Mouse (Mus musculus) kidney, adult 8-10 months (tissue): Measurements from ENCODE around the gene Hs3st5.
"Not testable (repeated sequence)": the region's sequence is repeated elsewhere in the genome, so short reads cannot be mapped to it uniquely, and the experiment has no call there.

ENCODE experiments used
- DNase-seq, 2 experiments: peaks; one replicate each; pipeline ENCODE4 v3.0.0; 2022

Gene Hs3st5

GRCm38 (mm10) chr10:36506727-36507555, at the start of gene Hs3st5:
Gene Hs3st5, plus strand, starts transcription at chr10:36506814.
- DNase-seq: peak in 1 of 2 experiments; percentile 1

DNA sequence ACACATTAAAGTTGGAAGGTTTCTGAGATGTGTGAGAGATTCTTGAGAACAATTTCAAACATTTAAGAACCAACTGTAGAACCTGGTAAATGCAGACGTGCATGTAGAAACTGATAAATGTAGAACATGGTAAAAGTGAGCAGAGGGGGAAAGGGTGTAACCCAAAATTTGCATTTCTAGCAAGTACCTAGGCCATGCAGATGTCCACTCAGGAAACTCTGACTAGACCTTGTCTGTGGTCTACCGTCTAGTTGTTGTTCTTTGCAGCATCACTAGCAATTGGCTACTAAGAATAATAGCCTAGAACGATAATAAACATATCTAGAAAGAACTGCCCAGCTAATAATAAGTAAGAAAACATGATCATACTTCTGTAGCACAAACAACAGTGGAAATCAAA, 38.0 kb upstream of the Hs3st5 start:
- no peak for DNase-seq

GRCm38 (mm10) chr10:36471135-36471534, 35.5 kb upstream of the Hs3st5 start:
- no peak for DNase-seq

GRCm38 (mm10) chr10:36474834-36475233, 31.8 kb upstream of the Hs3st5 start:
- DNase-seq: no peak

- DNase-seq: no peak
Measured at GRCm38 (mm10) chr10:36477543-36477942, 29.1 kb upstream of the Hs3st5 start.

DNA sequence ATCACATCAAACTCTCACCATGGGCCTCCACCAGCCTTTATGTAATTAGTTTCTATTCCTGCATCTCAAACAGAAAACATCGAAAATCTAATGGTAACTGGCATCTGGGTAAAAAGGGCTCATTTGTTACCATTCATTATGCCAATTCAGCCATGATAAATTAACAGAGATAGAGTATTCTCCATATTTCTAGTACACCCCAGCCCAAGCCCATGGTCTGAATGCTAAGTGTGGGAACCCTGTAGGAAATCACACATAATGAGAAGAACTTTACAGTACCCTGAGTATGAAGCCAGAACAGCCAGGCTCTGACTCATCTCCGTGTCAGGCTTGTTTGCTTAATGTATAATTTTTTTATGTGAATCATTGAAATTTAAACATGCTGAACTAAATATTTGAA, 23.3 kb upstream of the Hs3st5 start:
- no peak for DNase-seq

DNA sequence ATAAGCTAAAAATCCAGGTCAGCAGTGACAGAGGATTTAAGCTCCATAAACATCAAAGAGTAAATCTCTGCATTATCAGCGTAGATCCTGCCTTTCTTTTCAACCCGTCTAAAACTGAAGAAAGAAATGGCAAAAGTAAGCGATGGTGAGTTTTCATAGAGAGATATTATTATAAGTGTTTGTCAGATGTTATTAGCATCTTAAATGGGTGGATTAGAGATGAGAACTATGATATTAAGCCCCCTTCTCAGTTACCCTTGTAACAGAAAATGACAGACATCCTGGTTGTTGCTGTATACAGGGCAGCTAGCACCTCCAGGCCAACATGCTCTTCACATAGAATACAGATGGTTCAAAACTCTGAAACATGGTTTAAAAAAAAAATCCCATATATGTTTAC, 22.6 kb upstream of the Hs3st5 start:
- no peak for DNase-seq

DNA sequence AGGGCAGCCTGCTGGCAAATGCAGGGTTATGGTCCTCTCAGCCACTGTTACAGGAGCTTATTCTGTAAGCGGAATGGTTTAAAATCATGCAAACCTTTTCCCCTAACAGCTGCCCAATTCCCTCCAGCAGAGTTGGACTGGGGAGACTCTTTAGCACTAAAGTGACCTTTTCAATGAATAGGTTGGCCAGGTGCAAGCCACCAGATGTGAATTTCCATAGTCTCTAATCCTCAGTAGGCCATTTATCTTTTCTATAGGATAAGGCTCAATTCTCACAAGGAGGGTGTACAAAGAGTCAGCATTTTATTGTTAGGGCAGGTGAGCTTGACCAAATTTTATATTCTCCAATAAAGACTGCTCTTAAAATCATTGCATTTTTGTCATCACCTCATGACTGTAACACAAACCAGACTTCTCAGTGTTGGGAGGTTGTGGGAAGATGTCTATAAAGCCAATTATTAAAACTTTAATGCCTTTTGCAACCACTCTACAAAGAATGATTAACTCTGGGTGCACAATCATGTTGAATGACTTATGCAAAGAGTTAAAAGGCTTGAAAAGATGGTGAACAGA, 21.8 kb upstream of the Hs3st5 start:
- no peak for DNase-seq

DNA sequence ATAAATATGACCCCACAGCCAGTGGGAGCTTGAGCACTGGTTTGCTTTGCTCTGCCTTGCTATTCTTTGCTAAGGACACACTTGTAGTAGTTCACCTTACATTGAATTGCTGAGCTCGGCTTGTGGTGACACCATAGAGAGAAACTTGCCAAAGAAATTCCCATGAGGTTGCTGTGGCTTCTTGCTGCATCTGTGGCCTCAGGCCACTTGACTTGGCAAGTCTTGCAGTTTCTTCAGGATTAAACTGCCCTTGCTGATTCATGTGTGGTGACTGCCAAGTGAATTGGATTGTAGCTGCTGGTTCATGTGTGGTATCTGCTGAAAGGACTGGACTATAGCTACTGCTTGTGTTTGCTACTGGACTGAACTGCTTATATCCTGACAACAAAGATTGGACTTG, 13.0 kb upstream of the Hs3st5 start:
- DNase-seq: no peak

DNA sequence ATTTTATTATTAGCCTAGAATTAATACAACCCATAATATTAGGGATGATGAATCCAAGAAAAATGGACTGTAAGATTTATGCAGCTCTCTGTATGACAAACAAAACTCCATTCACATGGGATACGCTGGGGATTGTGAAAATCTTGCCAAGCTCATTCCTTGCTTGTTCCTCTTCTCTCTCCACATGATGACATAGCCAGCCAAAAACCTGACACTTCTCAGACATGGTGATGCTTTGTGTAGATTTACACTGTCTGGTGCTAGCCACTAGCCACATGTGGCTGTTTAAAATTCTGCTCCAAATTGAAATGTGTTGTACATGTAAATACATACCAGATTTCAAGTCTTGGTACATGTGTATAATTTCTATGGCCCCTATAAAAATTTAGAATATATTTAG, 6.9 kb upstream of the Hs3st5 start:
- no peak for DNase-seq

DNA sequence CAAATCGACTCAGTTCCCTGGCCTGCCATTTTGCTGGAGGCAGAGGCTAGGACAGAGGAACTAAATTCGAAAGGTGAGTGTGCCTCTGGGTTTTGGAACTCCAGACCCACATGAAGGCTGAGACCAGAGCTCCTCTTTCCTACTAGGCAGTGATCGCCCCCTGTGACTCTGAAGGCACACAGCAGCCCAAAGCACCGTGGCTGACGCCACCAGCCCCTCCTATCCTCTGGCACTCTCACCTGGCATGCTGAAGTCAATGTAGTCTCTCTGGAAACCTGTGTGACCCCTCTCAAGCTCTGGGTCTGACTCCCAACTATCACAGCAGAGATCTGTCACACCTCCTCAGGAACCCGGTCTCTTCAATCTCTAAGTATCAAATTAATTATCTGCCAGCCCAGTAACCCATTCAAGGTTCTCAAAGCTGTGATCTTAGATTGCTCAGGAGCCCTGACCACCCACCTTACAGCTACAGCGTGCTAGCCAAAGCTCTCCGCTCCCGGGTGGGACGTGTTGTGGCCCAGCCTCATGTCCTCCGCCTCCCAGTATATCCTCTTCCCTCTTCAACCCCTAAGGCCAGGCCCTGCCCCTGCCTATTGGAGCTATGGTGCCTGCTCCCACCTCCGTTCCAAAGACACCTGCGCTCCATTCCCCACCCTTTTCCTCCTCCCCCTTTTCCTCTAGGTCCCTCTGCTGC, 434 bp upstream of the Hs3st5 start:
- no peak for DNase-seq

GRCm38 (mm10) chr10:36507556-36507870, 899 bp downstream of the Hs3st5 start:
- no peak for DNase-seq

DNA sequence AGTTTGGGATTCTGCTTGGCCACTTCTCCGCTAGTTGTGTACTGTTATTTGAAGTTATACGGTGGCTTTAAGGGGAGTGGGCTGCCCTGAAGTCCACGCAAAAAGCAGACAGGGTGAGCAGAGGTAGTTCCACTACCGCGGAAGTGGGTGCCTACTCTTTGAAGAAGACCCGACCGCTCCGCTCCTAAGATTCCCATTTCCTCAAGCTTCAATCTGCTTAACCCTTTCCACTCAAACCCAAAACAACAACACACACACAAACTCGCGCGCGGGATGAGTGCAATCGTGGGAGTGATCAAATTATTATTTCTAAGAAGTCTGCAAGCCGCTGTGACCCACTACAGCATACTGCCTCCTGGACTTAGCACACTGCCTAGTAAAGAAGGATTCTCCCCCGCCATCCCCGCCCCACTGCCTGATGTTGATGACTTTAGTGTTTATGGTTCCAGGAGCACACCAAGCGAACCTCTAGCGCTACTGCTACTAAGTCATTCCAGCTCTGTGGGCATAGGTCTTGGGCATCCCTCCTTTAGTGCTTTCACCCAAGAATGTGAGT, 1.5 kb downstream of the Hs3st5 start:
- no peak for DNase-seq

DNA sequence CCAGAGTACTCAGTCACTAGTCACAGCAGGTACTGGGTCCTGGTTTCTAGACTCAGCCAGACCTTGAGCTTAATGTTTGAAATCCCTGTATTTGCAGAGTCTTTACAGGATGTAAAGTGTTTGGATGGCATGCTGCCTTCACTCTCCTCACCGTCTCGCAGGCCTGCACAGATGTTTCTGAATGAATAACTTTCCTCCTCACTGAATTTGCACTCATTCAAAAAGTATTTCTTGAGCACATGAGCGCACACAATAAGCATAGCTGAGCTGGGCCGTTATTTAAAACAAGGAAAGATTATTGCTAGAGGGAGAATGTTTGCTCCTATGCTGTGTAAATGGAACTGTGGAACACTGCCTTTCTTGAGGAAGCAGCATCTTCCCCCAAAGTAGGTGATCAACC, 2.9 kb downstream of the Hs3st5 start:
- DNase-seq: no peak

GRCm38 (mm10) chr10:36523881-36524280, 17.3 kb downstream of the Hs3st5 start:
- no peak for DNase-seq

DNA sequence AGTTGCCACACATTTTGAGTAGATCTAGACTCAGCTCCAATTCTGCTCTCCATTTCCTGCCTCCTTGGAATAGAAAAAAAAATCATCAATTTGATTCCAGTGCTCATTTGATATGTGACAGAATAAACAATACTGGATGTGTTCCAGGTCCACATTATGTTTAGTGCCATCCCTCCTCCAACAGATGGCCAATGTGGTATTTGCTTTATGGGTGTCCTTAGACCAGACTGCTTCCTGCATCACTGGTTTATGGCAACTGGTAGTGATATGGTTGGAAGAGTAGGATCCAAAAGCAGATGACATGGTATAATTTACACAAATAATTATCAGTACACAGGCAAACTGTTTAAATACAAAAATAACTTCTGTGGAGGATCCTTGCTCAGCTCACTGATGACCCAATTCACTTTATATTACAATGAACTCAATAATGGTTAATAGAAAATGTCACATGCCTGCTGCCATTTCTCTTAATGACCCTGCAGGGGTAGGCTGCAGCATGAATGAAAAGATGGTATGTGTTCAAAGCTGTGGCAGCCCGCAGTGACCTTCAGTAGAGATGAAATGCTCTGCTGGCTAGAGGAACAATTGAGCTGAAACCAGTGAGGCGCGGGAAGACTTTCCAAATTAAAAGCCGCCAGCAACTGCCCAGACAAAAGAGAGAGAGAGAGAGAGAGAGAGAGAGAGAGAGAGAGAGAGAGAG, 27.2 kb downstream of the Hs3st5 start:
- no peak for DNase-seq

GRCm38 (mm10) chr10:36546622-36547021, 40.0 kb downstream of the Hs3st5 start:
- no peak for DNase-seq

DNA sequence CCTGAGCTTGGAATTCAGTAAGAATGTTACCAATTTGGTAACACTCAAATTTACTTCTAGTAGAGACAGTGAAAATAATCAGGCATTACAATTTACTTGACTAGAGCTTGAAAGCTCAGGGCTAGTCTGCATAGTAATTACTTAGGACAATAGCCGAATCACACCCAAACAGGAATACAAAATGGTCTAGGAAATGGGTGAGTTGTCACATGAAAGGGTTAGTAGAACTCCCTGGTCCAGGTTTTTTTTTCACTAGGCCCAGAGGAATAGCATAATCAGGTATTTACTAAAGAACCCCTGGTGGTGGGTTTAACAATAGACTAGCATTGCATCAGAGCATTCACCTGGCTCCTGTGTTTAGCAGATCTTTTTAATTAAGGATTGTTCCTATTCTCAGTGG, 41.1 kb downstream of the Hs3st5 start:
- DNase-seq: not testable (repeated sequence)

DNA sequence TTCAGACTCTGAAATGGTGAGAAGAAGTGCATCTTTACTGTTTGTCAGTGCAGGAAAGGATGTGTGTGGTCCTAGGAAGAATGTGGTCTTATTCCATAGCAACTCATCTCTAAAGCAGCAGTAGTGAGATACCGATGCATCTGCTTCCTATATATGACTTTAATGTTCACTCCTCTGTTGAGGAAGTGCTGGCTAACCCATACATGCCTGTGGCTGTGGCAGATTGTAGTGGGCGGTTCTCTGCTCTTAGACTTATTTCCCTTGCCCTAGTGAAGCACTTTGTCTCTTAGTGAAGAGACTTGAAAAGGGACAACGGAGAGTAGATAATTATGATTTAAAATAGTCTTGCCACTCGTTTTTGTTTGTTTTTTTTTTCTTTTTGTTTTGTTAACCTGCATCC, 47.4 kb downstream of the Hs3st5 start:
- DNase-seq: no peak

- no peak for DNase-seq
Measured at GRCm38 (mm10) chr10:36554941-36555888, 48.6 kb downstream of the Hs3st5 start.

GRCm38 (mm10) chr10:36556128-36556527, 49.5 kb downstream of the Hs3st5 start:
- no peak for DNase-seq

DNA sequence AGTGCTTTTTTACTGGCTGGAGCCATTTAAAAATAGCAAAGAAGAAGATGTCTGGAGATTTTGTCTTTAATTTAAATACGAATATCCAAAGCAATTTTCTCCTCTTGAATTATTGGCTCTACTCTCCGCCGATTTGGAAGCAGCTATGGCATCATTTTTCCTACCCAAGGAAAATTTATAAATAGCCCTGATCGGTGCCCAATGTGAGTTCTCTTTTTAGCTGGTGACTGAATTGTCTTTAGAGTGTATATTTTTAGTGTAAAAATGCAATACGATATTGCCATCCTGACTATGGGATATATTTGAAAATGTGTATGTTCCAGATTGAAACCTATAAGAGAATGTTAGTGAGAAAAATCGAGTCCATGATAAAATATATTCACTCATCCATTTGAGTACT, 51.1 kb downstream of the Hs3st5 start:
- no peak for DNase-seq
